Mouse (Mus musculus): ENCODE results near the gene Cnppd1. TPM values are rescaled to one million over a fixed set of nuclear protein-coding genes. Genes with fewer than 3 reads are reported as not detected.

The Cnppd1 gene
- total RNA-seq, 2 experiments from 2014 or later: 22.5 to 27.4 TPM

DNA sequence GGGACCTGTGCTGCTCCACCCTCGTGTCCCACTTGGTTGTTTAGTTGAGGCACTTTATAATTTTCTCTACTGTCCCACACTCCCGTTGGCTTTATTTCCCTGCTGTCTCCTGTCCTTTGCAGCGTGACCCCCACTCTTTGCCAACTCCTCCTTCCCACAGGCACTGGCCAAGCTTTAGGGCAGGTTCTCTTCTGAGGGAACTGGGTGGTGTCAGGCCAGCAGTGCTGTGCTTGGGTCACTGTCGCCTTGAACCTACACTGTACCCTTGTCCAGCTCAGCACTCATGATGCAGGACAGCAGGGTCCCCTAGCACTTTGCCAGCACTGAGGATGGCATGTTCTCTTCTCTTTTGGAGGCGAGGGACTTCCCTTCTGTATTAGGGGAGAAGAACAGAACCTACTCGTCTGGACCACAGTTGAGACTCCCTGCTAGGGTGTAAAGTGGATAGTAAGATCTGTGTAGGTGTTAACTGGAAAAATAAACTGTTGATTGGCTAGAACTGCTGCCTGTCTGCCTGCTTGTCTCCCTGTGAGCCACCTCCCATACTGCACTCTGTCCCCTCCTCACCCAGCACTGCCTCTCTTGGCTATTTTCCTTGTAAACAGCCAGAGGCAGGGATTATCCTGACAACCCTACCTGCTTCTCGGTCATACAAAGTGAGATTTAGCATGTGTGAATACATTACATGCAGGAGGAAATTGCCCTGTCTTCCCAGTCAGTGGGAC lies 5.1 kb upstream of the Cnppd1 start:
- DNase-seq: peak in 1 of 2 experiments; percentile 1

- DNase-seq: no peak
Measured at GRCm38 (mm10) chr1:75145589-75145988, 3.1 kb upstream of the Cnppd1 start.

GRCm38 (mm10) chr1:75141486-75142190 lies 873 bp downstream of the Cnppd1 start:
- DNase-seq: peak; percentile 85 to 87

DNA sequence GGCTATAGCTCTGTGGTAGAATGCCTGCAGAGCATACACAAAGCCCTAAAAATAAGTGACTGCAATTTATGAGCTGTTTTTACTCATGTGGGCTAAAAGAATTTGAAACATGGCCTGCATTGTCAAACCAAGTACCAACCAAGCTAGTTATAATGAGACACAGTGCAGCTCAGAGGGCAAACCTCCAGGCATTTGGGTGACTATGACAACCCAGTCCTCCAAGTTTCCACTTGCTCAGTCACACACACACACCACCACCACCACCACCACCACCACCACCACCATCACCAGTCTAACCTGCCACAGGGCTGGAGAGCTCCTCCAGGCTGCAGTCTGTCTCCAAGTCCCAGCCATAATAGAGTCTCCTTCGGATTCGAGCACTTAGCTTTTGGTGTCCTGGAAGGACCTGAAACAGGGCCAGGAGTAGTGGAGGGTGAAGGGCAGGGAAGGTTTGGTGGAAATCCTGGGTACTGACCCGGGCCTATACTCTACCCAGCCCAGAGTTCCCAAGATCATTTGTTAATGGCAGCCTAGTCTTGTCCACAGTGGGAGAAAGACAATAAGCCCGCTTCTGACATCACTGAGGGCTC lies 1.8 kb downstream of the Cnppd1 start:
- DNase-seq: no peak

DNA sequence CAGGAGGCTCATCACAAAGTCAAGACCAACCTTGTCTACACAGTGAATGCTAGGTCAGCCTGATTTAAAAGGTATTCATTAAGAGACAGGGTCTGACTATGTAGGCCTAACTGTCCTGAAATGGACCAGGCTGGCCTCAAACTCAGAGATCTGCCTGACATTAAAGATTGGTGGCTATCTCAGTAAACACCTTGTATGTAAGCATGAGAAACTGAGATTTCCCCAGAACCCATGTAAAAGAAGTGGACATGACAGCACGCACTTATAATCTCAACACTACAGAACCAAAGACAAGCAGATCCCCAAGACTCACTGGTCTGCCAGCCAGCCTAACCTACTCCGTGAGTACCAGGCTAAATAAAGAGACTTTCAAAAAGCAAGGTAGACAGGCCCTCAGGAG lies 4.1 kb downstream of the Cnppd1 start:
- no peak for DNase-seq

DNA sequence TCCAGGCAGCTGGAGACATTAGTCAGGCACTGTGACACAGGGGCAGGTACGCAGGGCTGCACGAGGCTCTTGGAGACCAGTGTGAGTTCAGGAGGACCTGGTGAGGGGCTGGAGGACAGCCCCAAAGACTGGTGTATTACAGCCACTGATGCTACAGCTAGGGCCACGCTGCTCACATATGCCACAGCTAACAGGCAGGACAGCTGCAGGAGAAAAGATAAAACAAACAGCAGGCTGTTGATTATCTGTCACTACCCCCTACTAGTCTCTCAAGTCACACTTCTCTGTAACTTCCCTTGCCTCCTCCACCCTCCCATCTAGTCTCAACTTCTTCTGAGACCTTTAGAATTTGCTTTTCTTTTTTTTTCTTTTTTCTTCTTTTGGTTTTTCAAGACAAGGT lies 5.8 kb downstream of the Cnppd1 start:
- no peak for DNase-seq

GRCm38 (mm10) chr1:75136293-75136692 lies 6.2 kb downstream of the Cnppd1 start:
- no peak for DNase-seq

DNA sequence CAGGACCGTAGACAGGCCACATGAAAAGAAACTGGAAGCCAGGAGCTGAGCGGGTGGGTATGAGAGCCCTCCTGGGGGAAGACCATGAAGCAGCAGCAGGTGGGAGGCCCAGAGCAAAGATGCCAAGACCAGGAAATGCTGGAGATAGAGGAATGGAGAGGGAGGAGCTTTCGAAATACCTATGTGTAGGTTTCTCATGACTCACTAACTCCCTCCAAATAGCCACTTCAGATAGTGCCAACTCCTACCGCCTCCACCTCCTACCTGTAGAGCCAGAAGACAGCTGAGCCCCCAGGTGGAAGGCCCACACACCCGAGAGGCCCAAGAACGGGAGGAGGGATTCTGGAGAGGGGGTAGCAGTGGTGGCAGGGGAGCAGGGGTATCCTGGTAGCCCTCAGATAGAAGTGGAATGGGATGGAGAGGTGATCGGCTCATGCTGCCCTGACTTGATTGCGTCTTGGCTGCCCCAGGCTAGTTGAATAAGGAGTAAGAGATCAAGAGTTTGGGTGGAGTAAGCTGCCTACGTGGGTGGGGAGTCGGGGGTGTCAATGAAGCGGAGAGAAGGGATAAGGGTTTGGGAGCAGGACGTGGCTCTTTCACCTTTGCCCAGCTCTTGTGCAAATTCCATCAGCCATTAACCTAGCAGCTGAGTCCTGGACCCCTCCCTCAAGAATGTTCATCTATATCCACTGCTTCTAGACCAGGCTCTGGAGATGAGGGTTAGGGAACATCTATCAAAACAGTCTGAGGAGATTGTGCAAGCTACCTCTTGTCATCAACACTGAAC lies 8.9 kb downstream of the Cnppd1 start, which contains the start of gene Slc23a3:
Gene Slc23a3 (minus strand): TSS at position 470 of the 787 bp plus-strand sequence.
- no peak for DNase-seq

DNA sequence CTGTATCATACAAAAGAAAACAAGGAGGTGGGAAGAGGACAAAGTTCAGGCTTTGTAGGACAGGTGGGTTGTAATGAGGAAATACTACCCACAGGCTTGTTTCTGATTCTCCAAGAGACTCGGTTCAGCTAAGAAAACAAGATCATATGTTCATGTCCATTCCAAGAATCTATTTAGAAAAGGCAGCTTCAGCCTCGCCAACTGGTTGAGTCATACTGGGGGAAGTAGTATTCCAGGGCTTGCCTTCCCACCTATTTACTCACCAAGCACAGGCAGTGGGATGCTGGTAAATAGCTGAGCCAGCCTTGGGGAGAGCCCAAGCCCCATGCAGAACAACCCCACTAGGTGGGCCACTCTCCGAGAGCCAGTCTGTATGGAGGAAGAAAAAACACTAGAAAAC lies 13.9 kb downstream of the Cnppd1 start:
- no peak for DNase-seq

DNA sequence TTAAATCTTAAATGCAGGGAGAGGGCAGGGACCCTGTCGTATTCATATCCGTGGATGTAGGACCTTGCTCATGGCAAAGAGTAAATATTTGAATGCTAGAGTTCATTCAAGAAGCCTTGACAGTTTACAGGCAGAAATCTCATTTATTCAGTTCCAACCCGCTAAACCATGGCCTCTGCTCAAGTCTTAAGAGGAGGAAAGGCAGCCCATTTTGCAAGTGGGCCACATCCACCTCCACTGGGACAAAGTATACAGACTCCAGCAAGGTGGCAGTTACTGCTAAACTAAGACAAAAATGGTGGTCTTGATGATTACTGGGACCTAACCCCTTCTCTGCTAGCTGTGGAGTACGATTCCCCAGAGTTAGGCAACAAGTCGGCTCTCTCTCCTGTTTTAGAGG lies 17.1 kb downstream of the Cnppd1 start:
- no peak for DNase-seq

- peak; percentile 93 to 99 for DNase-seq
Measured at GRCm38 (mm10) chr1:75124346-75125321, 17.9 kb downstream of the Cnppd1 start, which contains the start of gene Nhej1. Gene Nhej1 (minus strand): TSS chr1:75125200.

- no peak for DNase-seq
Measured at GRCm38 (mm10) chr1:75122211-75122610, 20.3 kb downstream of the Cnppd1 start.

Other genes starting within 250 kb of the Cnppd1 start
- not detected for gene Cryba2, start 249.6 kb downstream of the Cnppd1 start, total RNA-seq (2021)
- gene Cfap65, start 207.1 kb downstream of the Cnppd1 start, total RNA-seq (2021): under 1 TPM in 1 of 2 experiments, not detected in 1; 0.33 TPM
- gene Ihh, start 191.0 kb downstream of the Cnppd1 start, total RNA-seq (2021): under 1 TPM; 0.20 to 0.41 TPM
- gene Nhej1, start 17.5 kb downstream of the Cnppd1 start, total RNA-seq (2021): 1 to 10 TPM; 3.8 to 4.6 TPM
- gene Slc23a3, start 8.8 kb downstream of the Cnppd1 start, total RNA-seq (2021): under 1 TPM; 0.32 to 0.49 TPM
- 10 to 100 TPM; 20.3 to 23.0 TPM for gene Retreg2, start 67 bp upstream of the Cnppd1 start, total RNA-seq (2021)
- 10 to 100 TPM; 12.1 to 14.1 TPM for gene Zfand2b, start 25.9 kb upstream of the Cnppd1 start, total RNA-seq (2021)
- 10 to 100 TPM; 28.5 to 29.4 TPM for gene Abcb6, start 37.7 kb upstream of the Cnppd1 start, total RNA-seq (2021)
- gene Ankzf1, start 49.4 kb upstream of the Cnppd1 start, total RNA-seq (2021): 10 to 100 TPM in 1 of 2 experiments, 1 to 10 TPM in 1; 7.8 to 10.8 TPM
- 10 to 100 TPM; 58.8 to 68.8 TPM for gene Atg9a, start 49.5 kb upstream of the Cnppd1 start, total RNA-seq (2021)
- gene Glb1l, start 68.1 kb upstream of the Cnppd1 start, total RNA-seq (2021): 1 to 10 TPM; 2.0 to 2.5 TPM
- 10 to 100 TPM; 35.8 to 36.5 TPM for gene Stk16, start 68.1 kb upstream of the Cnppd1 start, total RNA-seq (2021)
- gene Tuba4a, start 77.2 kb upstream of the Cnppd1 start, total RNA-seq (2021): 1,000 to 10,000 TPM in 1 of 2 experiments, 100 to 1,000 TPM in 1; 973 to 1,125 TPM
- not detected for gene A630095N17Rik, start 89.4 kb upstream of the Cnppd1 start, total RNA-seq (2021)
- gene Dnajb2, start 93.7 kb upstream of the Cnppd1 start, total RNA-seq (2021): 100 to 1,000 TPM; 123 to 127 TPM
- 1 to 10 TPM; 1.2 to 2.0 TPM for gene Ptprn, start 121.8 kb upstream of the Cnppd1 start, total RNA-seq (2021)
- not detected for gene Resp18, start 135.7 kb upstream of the Cnppd1 start, total RNA-seq (2021)
- gene Dnpep, start 175.3 kb upstream of the Cnppd1 start, total RNA-seq (2021): 10 to 100 TPM; 80.9 to 88.3 TPM
- 1,000 to 10,000 TPM; 1,347 to 1,386 TPM for gene Des, start 217.6 kb upstream of the Cnppd1 start, total RNA-seq (2021)
- 100 to 1,000 TPM; 115 TPM for gene Speg, start 232.6 kb upstream of the Cnppd1 start, total RNA-seq (2021)

All from heart, adult 18-20 months (tissue).